Mouse (Mus musculus): ENCODE measurements around the gene Ccrl2. TPM values are rescaled to one million over a fixed set of nuclear protein-coding genes. Genes with fewer than 3 reads are reported as not detected.

Gene Ccrl2
- total RNA-seq, 2 experiments from 2014 or later: 3.5 to 3.6 TPM

DNA sequence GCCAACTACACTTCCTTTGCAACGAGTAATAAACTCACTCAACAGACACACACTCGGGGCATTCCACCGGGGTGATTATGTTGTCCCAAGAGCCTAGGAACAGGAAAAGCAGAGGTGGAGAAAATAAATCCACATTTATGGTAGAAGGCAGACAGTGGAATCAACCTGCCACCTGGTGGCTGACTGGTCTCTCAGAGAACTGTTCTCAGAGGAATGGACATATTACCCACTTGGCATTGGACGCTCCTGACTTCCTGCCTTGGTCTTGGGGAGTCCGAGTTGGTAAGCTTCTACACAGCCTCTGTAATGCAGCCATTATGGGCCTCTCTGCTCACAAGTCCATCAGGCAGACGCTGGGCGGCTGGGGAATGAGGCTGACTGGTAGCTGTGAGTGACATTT is 14.9 kb upstream of the Ccrl2 start:
- peak; percentile 33 for DNase-seq
- intact Hi-C loops (cut with DNase I; ENCODE audit: low total_unique reads): no loop called here

DNA sequence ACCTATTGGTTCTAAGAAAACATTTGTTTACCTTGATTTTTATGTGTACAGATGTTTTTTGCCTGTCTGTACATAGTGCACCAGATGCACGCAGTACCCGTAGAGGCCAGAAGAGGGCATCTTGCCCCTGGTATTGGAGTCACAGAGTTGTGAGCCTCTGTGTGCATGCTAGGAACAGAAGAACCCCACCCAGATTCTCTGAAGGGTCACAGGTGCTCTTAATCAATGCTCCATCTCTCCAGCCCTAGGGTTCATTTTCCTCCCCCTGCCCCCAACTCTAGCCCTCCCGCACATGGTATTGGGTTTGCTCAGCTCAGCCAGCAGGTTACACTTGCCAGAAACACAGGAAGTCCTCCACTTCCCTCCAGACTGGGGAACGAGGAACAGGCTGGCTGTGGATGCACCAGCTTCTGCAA is 13.2 kb upstream of the Ccrl2 start:
- peak; percentile 47 for DNase-seq
- intact Hi-C loops (cut with DNase I; ENCODE audit: low total_unique reads): loop anchor here (2.0 kb wide), 1 partner anchor 72 kb away; no protein-coding TSS in a partner anchor

DNA sequence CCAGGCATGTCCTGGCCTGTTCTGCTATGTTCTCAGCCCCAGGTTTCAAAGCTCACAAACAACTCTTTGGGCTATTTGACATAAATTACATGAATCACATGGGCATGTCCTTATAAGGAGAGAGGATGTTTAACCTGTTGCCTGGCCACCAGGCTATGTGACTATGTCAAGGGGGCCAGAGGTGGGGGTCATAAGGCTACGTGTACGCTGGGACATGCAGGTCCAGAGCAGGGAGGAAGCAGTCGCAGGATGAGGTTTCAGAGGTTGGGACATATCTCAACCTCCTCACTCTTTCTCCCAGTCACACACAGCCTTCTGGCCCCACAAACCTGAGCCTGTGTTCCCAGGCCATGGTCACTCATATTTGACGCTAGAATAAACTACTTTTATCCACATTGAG is 9.7 kb upstream of the Ccrl2 start:
- intact Hi-C loops (cut with DNase I; ENCODE audit: low total_unique reads): no loop called here
- no peak for DNase-seq

DNA sequence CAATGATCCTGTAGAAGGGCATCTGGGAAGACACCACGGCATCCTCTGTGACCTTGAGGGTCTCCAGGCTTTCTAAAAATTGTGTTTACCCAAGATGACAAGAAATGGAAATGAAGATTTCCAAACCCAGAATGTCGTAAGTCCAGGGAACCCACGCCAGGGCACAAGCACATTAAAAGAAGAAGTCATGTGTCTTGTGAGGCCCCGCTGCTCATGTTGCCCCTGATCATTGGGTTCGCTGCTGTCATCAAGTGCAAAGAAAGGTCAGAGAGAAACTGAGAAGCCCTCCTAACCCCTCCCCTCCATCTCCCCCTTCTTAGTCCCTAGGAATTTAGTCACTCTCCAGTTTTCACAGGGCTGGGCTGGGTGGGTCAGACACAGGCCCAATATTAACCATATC is 5.5 kb upstream of the Ccrl2 start:
- no peak for DNase-seq
- intact Hi-C loops (cut with DNase I; ENCODE audit: low total_unique reads): no loop called here

DNA sequence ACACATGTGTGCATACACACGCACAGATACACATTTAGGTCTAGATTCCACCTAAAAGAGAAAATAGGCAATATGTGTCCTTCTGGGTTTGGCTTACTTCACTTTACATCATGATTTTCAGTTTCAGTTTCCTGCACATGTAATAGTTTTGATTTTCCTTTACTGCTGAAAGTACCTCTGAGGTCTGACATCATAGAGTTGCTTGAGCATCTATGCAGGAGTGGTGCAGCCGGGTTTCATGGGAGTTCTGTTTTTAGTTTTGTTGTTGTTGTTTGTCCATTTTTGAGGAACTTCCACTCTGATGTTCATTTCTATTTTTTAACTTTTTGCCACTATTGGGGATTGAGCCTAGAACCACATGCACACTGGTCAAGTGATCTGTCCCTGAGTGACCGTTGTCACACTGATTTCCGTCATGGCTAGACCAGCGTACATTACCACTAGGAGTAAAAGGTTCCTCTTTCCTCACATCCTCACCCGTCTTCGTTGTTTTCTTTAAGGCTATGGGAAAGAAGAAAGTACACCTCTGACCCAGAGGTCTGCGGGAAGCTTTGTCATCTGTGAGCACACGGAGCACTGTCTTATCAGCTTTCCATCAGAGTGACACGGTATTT is 1.7 kb upstream of the Ccrl2 start:
- DNase-seq: no peak
- intact Hi-C loops (cut with DNase I; ENCODE audit: low total_unique reads): no loop called here

DNA sequence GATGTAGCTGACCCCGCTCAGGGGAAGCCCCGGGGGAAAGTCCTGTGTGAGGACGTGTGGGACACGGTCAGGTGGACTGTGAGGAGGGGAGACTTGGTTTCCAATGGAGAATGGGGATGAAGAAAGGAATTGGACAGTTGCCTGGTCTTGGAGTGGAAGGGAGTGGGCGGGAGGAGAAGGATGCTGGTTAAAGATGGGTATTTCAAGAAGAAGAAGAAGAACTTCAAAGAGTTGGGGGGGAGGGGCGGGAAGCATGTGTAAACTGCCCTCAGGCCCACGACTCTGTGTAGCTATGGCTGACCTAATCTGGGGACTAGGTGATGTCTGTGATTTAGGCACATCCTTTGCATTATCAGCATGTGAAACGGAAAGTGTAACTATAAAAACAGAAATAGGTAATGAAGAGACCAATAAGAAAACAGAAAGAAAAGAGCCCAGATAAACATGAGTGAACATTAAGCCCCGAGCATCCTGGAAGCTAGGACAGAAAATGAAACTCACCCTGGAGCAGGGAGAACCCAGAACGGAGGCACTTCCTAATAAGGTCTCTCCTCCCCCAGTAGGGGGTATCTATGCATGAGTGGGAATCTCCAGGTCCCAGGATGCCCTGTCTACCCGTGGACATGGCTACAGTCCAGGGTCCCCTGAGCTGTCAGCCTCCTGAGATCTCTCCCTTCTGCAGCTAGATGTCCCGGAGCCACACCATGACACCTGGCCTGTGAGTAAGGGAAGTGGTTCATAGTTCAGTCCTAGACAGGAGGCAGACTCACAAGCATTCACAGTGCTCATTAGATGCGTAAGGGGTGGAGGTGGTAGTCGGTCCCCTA is 438 bp upstream of the Ccrl2 start:
- intact Hi-C loops (cut with DNase I; ENCODE audit: low total_unique reads): no loop called here
- no peak for DNase-seq

DNA sequence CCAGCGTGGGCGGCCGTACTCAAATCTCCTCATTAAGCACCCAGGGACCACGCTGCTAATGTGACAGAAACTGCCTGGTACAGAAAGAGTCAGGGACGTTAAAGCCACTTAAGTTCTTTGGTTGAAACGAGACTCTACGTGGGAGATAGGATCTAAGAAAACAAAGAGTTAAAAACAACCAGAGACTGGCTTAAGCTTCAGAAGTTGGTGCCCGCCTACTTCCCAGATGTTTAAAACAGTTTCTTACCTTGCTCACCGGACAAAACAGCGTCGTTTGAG is 861 bp downstream of the Ccrl2 start:
- intact Hi-C loops (cut with DNase I; ENCODE audit: low total_unique reads): no loop called here

DNA sequence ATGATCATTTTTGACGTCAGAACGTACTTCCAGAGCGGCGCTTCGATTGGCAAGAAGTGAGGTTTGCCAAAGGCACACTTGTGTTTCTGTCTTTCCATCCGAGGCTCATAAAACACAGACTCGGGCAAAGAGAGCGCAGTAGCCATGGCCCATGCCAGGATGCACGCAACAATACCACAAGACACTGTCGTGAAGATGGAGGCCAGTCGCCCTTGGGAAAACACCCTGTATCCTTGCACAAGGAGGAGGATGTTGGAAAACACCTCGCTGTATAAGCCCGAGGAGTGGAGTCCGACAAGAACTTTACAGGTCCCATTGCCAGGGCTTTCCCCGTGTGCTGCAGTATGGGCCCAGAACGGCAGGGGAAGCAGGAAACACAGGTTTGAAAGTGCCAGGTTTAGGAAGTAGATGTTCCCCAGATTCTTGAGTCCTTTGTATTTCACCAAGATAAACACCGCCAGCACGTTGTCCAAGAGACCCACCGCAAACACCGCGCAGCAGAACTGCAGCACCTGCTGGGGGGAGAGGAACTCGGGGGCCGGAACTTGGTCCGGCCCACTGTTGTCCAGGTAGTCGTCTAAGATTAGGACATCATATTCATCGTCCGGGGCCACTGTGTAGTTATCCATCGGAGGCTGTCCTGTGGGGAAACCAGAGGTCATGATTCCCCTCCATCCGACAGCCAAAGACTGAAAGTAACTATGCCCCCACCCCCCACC is 1.4 kb downstream of the Ccrl2 start:
- DNase-seq: no peak
- intact Hi-C loops (cut with DNase I; ENCODE audit: low total_unique reads): no loop called here

More for the DNA sequence above, 861 bp downstream of the Ccrl2 start:
- no peak for DNase-seq

DNA sequence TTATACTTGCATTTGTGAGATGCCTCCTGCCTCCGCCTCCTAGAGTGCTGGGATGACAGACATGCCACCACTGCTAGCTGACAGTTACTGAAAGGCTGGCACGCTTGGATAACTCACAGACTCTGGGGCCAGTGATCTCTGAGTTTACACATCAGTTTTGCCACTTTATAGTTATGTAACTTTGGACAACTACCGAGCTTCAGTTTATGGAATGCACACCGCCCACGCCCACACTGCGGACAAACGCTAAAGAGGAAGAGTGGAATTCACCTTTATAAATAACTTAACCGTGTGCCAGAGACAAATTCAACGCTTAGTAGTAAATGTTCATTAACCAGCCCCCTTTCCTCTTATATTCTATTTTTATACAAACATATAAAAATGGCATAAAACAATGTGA is 2.4 kb downstream of the Ccrl2 start:
- intact Hi-C loops (cut with DNase I; ENCODE audit: low total_unique reads): no loop called here
- no peak for DNase-seq

DNA sequence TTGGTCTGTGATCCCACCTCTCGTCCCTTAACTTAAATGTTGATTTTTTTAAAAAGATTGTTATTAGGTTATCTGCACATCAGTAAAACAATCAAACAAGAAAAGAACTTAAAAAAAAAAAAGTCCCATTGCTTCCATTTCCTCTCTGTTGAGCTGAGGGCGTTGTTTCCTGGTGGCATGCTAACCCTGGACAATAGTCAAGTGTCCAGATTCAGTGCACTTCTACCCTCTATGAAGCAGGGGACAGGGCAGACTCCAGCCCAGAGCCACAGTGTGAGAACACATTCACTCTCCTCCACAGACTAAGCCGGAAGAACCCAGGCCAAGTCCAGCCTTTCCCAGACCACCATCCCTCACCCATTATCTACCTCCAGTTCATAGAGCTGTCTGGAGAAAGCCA is 8.9 kb downstream of the Ccrl2 start:
- no peak for DNase-seq
- intact Hi-C loops (cut with DNase I; ENCODE audit: low total_unique reads): no loop called here

DNA sequence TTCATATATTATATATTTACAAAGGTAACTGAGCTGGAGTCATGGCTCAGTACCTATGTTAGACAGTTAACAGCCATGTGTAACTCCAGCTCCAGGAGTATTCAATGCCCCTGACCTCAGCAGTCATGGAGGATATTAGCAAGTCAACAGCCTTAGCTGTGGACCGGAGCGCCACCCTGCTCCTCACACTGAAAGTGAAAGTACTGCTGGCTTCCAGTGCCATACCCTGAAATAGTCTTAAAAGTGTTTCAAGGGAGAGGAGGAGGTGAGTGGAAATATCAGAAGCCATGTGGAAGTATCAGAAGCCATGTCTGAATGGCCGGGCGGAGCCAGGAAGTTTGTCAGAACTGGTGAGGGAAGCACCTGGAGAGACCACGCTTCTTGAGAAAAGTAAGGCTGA is 10.1 kb downstream of the Ccrl2 start:
- DNase-seq: no peak
- intact Hi-C loops (cut with DNase I; ENCODE audit: low total_unique reads): no loop called here

DNA sequence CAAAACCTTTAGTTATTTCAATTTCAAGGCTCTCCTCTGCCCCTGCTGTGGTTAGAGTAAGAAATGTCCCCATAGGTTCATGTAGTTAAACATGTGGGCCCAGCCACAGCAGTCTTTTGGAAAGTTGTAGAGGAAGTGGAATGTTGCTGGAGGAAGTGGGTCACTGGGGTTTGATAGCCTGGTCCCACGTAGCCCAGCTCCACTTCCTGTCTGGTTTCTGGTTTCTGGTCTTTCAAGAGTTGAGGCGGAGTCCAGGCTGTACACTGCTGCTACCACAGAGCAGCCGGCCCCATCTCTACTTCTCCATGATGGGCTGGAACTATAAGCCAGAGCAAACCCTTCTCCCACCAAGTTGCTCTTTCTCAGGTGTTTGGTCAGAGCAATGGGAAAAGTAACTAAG is 11.1 kb downstream of the Ccrl2 start:
- DNase-seq: no peak
- intact Hi-C loops (cut with DNase I; ENCODE audit: low total_unique reads): no loop called here

DNA sequence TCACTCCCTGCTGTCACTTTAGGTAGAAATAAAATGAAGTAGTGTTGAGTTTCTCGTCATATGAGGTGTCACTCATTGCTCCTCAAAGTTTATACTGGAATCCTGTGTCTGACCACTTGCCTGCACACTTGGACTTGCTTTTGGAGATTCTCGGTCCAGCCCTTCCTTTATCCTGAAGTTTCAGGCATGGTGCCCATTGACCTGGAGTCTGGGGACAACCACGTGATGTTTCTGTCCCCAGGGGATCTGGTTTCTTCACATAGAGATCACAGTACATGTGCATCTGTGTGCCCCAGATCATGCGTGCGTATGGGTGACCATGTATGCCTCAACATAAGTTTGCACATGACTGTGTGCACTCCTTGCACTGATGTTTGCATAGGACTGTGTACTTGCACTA is 15.1 kb downstream of the Ccrl2 start:
- intact Hi-C loops (cut with DNase I; ENCODE audit: low total_unique reads): no loop called here
- DNase-seq: peak; percentile 21

DNA sequence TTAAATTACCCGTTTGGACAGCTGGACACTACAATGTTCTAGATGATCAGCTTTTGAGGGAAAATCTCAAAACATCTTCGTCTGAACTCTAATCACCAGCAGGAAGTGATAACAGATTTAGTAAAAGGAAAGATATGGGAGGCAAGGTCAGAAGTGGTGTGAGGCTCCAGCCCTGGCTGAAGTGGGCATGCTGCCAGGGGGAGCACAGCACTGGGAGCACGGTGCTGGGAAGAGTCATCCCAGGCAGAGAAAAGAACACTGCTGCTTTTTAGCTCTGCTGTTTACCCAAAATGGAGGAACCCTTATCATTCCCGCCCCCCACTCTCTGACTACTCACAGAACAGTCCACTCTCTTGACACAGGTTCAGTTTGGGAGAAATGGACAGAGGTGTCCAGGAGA is 17.4 kb downstream of the Ccrl2 start:
- intact Hi-C loops (cut with DNase I; ENCODE audit: low total_unique reads): loop anchor here (5.0 kb wide), 1 partner anchor 43 kb away; no protein-coding TSS in a partner anchor
- DNase-seq: peak; percentile 32

DNA sequence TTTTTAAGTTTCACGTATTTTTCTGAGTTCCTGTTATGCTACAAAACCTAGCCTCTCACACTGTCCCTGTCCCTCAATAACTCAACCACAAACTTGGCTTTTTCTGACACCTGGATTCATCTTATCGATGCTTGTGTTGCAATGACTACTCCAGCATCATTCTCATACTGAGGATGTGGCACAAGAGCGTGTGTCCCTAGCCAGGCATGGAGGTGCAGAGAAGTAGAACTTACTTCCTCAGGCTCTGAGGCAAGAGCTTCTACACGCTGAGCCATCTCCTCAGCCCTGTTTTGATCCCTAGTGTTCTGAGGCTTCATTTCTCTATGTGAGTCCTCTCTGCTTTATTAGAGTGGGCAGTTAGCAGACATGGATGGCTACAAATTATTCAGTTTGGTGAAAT is 23.6 kb downstream of the Ccrl2 start:
- intact Hi-C loops (cut with DNase I; ENCODE audit: low total_unique reads): no loop called here

DNA sequence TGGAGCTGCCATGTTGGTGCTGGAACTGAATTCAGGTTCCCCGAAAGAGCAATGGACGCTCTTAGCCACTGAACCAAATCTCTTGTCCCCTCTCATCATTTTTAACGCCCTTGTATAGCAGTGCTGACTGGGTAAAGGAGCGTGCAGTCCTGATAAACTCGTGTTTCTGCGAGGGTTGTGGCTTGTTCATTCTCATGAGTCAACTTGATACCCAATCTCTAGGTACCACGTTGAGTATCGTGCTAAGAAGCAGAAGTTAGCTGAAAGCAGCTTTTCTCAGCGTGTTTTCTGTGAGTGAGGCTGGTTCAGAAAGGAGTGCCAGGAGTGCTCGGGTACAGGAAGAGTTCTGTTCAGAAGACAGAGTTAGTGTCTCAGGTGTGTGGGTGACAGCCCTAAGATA is 30.5 kb downstream of the Ccrl2 start:
- intact Hi-C loops (cut with DNase I; ENCODE audit: low total_unique reads): no loop called here
- DNase-seq: no peak

More for the DNA sequence above, 23.6 kb downstream of the Ccrl2 start:
- DNase-seq: no peak

DNA sequence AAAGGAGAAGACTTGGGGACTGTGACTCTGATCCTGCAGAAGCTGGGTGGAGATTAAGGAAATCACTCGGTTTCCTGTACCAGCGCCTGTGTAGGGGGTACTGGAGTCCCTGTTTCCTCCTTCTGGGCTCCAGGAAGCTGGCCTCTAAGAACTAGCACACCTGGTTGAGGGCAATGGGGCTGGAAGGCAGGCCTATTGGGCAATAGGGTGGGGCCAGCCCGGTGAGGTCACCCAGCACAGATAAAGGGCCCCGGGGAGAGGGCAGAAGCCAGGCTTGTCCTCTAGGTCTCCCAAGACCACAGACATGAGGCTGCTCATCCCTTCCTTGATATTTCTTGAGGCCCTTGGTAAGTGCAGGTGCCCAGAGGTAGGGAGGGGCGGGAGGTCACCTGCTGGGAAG is 38.3 kb downstream of the Ccrl2 start, which contains the start of gene Ltf:
Gene Ltf, plus strand, starts transcription at position 250 of the 400 bp plus-strand sequence.
- intact Hi-C loops (cut with DNase I; ENCODE audit: low total_unique reads): no loop called here
- no peak for DNase-seq

DNA sequence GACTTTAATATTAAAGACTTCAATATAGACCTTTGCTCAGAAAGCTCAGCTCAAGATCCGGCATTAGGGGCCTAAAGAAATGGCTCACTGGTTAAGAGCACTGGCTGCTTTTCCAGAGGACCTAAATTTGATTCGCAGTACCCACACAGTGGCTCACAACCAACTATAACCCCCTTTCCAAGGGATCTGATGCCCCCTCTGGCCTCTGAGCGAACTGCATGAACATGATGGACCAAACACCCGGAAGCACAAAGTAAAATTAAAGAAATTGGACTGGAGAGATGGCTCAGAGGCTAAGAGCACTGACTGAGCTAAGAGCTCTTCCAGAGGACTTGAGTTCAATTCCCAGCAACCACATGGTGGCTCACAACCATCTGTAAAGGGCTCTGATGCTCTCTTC is 41.7 kb downstream of the Ccrl2 start:
- intact Hi-C loops (cut with DNase I; ENCODE audit: low total_unique reads): no loop called here
- DNase-seq: no peak

DNA sequence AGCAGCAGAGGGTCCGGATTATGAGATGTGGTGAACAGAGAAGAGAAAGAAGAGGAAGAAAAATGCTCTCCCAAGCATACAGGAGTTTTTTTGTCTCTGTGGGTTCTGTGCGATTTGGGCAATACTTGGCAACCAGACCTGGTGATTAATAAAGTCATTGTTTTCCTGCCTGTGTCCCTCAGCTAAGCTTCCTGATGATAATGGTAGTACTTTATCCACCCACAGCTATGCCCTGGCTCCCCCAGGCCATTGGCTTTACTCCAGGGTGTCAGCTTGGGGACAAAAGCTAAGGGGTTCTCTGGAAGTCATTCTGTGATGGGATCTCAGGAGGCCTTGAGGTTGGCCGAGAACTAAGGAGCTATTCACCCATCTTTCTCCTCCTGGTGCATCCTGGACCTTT is 45.3 kb downstream of the Ccrl2 start:
- intact Hi-C loops (cut with DNase I; ENCODE audit: low total_unique reads): no loop called here
- no peak for DNase-seq

DNA sequence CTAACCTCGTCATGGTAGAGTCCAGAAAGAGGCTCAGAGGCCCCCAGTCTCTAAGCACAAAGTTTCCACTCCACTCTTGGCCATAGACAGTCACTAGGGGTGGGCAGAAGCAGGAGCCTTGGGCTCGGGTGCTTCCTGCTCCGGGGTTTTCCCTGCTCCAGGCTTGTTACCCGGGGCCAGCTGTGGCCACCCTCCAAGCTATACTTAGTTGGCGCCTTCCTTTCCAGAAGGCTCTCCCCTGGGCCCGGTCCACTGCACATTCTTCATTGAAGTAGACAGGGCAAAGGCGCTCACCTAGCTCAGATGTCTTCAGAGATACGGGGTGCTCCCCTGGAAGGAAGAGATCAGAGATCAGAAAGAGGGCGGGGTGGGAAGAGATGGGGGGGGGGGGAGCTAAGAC is 45.8 kb downstream of the Ccrl2 start:
- intact Hi-C loops (cut with DNase I; ENCODE audit: low total_unique reads): no loop called here
- DNase-seq: no peak

DNA sequence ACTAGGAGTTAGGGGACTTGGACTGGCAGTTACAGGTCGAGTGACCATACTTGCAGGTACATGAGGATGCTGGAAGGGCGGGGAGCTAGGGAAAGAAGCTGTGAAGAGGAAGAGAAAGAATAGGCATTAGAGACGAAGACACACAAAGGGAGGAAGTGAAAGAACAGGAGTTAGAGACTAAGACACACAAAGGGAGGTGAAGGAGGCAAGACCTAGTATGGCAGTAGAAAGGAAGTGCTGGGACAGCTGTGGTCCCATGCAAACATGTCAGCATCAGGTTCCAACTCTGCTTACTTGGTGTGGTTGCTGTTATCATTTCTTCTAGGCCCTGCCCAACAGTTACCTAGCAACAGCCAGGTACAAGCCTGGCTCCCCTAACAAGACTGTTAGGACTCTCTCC is 47.6 kb downstream of the Ccrl2 start:
- no peak for DNase-seq
- intact Hi-C loops (cut with DNase I; ENCODE audit: low total_unique reads): no loop called here
